Mouse (Mus musculus) hindbrain, embryonic 16.5 days (tissue): ENCODE results near the gene Rpl38. TPM values are rescaled to one million over a fixed set of nuclear protein-coding genes. Genes with fewer than 3 reads are reported as not detected.

Experiments
- ATAC-seq: fragments of 200-750 bp; cut with Nextera tagmentation; 2 replicates; pipeline ENCODE4 v1.8.0; 2017; ENCODE audit warnings: moderate TSS enrichment, moderate library complexity
- H3K27ac ChIP-seq: fragments of 300-500 bp; sonication (generic); 2 replicates; pipeline ENCODE4 v1.5.1; 2014; ENCODE audit warnings: low read depth, mild to moderate bottlenecking, control low read depth, low read length, moderate library complexity
- H3K27me3 ChIP-seq: fragments of 300-500 bp; sonication (generic); replicated peaks from 2 replicates; pipeline ENCODE4 v1.6.1; 2014; ENCODE audit warnings: low read length; ENCODE audit not compliant: control insufficient read depth, insufficient read depth
- H3K36me3 ChIP-seq: fragments of 300-500 bp; sonication (generic); 2 replicates; pipeline ENCODE4 v1.6.1; 2014; ENCODE audit warnings: mild to moderate bottlenecking, low read length, moderate library complexity, mixed read lengths; ENCODE audit not compliant: control insufficient read depth, insufficient read depth
- H3K4me1 ChIP-seq: fragments of 300-500 bp; sonication (generic); 2 replicates; pipeline ENCODE4 v1.6.1; 2014; ENCODE audit warnings: low read depth, low read length; ENCODE audit not compliant: control insufficient read depth, insufficient read depth
- H3K4me2 ChIP-seq: fragments of 300-500 bp; sonication (generic); 2 replicates; pipeline ENCODE4 v1.6.1; 2014; ENCODE audit warnings: mild to moderate bottlenecking, low read length, control low read depth, moderate library complexity
- H3K4me3 ChIP-seq: fragments of 300-500 bp; sonication (generic); 2 replicates; pipeline ENCODE4 v1.5.1; 2014; ENCODE audit warnings: mild to moderate bottlenecking, low read length, control low read depth, moderate library complexity
- H3K9ac ChIP-seq: fragments of 300-500 bp; sonication (generic); 2 replicates; pipeline ENCODE4 v1.6.1; 2014; ENCODE audit warnings: low read depth, mild to moderate bottlenecking, control low read depth, low read length, moderate library complexity
- H3K9me3 ChIP-seq: fragments of 300-500 bp; sonication (generic); 2 replicates; pipeline ENCODE4 v1.6.1; 2014; ENCODE audit warnings: mild to moderate bottlenecking, low read length, moderate library complexity; ENCODE audit not compliant: control insufficient read depth
- WGBS: fragments of 180-500 bp; shearing (Covaris S2); extraction: QIAGEN DNeasy Blood & Tissue Kit; methylation state at CpG from one replicate; pipeline ENCODE4 v1.1.7; 2014; 5-methylcytosine and 5-hydroxymethylcytosine counted together
- polyA plus RNA-seq: library from polyadenylated mRNA; unstranded; fragments of >200 nt; fragmentation: Nextera tagmentation; extraction: Ambion mirVana; gene quantifications from 2 replicates; pipeline ENCODE4 v1.2.1, GENCODE M21; 2015

Gene Rpl38
- polyA plus RNA-seq, 1 experiment from 2014 or later, result 578 TPM

GRCm38 (mm10) chr11:114681054-114681453, 12.7 kb downstream of the Rpl38 start:
- no peaks in the 10 kb centered on the region for H3K9me3 ChIP-seq
- ATAC-seq, result no peak
- no peak overlapping the region for H3K27ac ChIP-seq
- H3K4me3 ChIP-seq, result no peak overlapping the region
- H3K27me3 ChIP-seq, result peaks cover 6% of the 10 kb centered on the region; the same call in 1 of the 2 replicates
- H3K4me1 ChIP-seq, result peaks cover 16% of the 10 kb centered on the region
- H3K36me3 ChIP-seq, result no peaks in the 10 kb centered on the region
- WGBS, result 62% methylated on average over 5 of the region's 5 CpGs
- no peak overlapping the region for H3K9ac ChIP-seq
- no peak overlapping the region for H3K4me2 ChIP-seq

- Histone ChIP-seq H3K9ac (no peak overlapping the region), H3K36me3 (no peaks in the 10 kb centered on the region), H3K27ac (no peak overlapping the region), H3K9me3 (no peaks in the 10 kb centered on the region), H3K27me3 (no peaks in the 10 kb centered on the region), H3K4me3 (no peak overlapping the region), H3K4me2 (no peak overlapping the region), H3K4me1 (peaks cover 11% of the 10 kb centered on the region)
- 89% methylated on average over 13 of the region's 13 CpGs for WGBS
- no peak for ATAC-seq
Observed at GRCm38 (mm10) chr11:114682321-114682900, 14.1 kb downstream of the Rpl38 start.

- H3K27me3 ChIP-seq, result no peaks in the 10 kb centered on the region
- H3K9ac ChIP-seq, result no peak overlapping the region
- no peaks in the 10 kb centered on the region for H3K36me3 ChIP-seq
- no peaks in the 10 kb centered on the region for H3K9me3 ChIP-seq
- 74% methylated on average over 10 of the region's 10 CpGs for WGBS
- H3K27ac ChIP-seq, result no peak overlapping the region
- H3K4me2 ChIP-seq, result no peak overlapping the region
- H3K4me3 ChIP-seq, result no peak overlapping the region
- peaks cover 11% of the 10 kb centered on the region for H3K4me1 ChIP-seq
- no peak for ATAC-seq
Observed at GRCm38 (mm10) chr11:114683029-114683721, 14.9 kb downstream of the Rpl38 start.

GRCm38 (mm10) chr11:114683722-114684621, 15.6 kb downstream of the Rpl38 start:
- Histone ChIP-seq H3K4me2 (no peak overlapping the region), H3K9ac (no peak overlapping the region), H3K27ac (no peak overlapping the region), H3K4me3 (no peak overlapping the region), H3K4me1 (peaks cover 11% of the 10 kb centered on the region), H3K27me3 (no peaks in the 10 kb centered on the region), H3K9me3 (no peaks in the 10 kb centered on the region), H3K36me3 (no peaks in the 10 kb centered on the region)
- peak; percentile 9; the same call in 1 of the 2 replicates for ATAC-seq
- WGBS, result 74% methylated on average over 20 of the region's 20 CpGs

GRCm38 (mm10) chr11:114684627-114685373, 16.5 kb downstream of the Rpl38 start:
- peak; percentile 57 for ATAC-seq
- H3K27ac ChIP-seq, result no peak overlapping the region; the same call in 1 of the 2 replicates

GRCm38 (mm10) chr11:114685526-114686040, 17.3 kb downstream of the Rpl38 start:
- ATAC-seq, result no peak
- Histone ChIP-seq H3K9ac (no peak overlapping the region), H3K4me1 (peaks cover 5% of the 10 kb centered on the region), H3K4me2 (no peak overlapping the region), H3K27ac (peak overlapping the region; percentile 3; the same call in 1 of the 2 replicates), H3K4me3 (no peak overlapping the region), H3K36me3 (no peaks in the 10 kb centered on the region), H3K9me3 (no peaks in the 10 kb centered on the region), H3K27me3 (no peaks in the 10 kb centered on the region)
- 75% methylated on average over 9 of the region's 9 CpGs for WGBS

More at GRCm38 (mm10) chr11:114684627-114685373, 16.5 kb downstream of the Rpl38 start:
- H3K4me1 ChIP-seq, result peaks cover 8% of the 10 kb centered on the region
- no peak overlapping the region for H3K4me3 ChIP-seq
- no peak overlapping the region for H3K9ac ChIP-seq
- no peaks in the 10 kb centered on the region for H3K9me3 ChIP-seq
- H3K4me2 ChIP-seq, result no peak overlapping the region
- WGBS, result 65% methylated on average over 14 of the region's 14 CpGs
- H3K27me3 ChIP-seq, result no peaks in the 10 kb centered on the region
- no peaks in the 10 kb centered on the region for H3K36me3 ChIP-seq

GRCm38 (mm10) chr11:114686221-114686959, 18.1 kb downstream of the Rpl38 start:
- Histone ChIP-seq H3K27ac (no peak overlapping the region), H3K4me1 (peaks cover 5% of the 10 kb centered on the region), H3K9ac (no peak overlapping the region), H3K9me3 (no peaks in the 10 kb centered on the region), H3K27me3 (no peaks in the 10 kb centered on the region), H3K36me3 (no peaks in the 10 kb centered on the region), H3K4me2 (no peak overlapping the region), H3K4me3 (no peak overlapping the region)
- WGBS, result 93% methylated on average over 16 of the region's 16 CpGs
- no peak for ATAC-seq

GRCm38 (mm10) chr11:114687574-114688188, 19.4 kb downstream of the Rpl38 start:
- 49% methylated on average over 10 of the region's 10 CpGs for WGBS
- Histone ChIP-seq H3K9me3 (no peaks in the 10 kb centered on the region), H3K9ac (no peak overlapping the region), H3K36me3 (no peaks in the 10 kb centered on the region), H3K4me1 (peaks cover 5% of the 10 kb centered on the region), H3K27ac (no peak overlapping the region), H3K4me3 (no peak overlapping the region), H3K4me2 (no peak overlapping the region), H3K27me3 (no peaks in the 10 kb centered on the region)
- ATAC-seq, result no peak
